Mouse (Mus musculus): ENCODE measurements around the gene Ptpre.

DNA sequence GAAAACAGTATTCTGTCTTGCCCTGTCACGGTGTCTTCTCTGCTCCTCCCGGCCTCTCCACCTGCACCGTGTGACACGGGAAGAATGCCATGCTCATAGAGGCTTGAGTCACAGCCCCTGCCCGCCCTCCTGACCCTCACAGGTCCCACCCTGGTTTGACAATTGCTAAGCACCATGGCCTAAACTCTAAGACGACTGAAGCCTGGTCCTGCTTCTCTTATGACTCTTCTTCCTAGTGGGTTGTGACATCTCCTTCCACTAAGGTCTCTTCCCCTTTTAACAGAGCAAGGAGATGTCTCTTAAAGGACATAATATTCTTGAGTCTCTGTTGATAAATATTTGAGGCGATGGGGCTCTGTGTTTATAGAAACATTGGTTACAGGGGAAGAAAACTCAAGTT lies 91.1 kb downstream of the Ptpre start:
- no peak for TF ChIP-seq POLR2A (IDR thresholded peaks at IDR 0.05; ENCODE audit: insufficient read depth, low read depth, low read length)
- TF ChIP-seq CTCF (IDR thresholded peaks at IDR 0.05; ENCODE audit: insufficient read depth, low read depth, low read length), result no peak

All from olfactory bulb, adult 2 months (tissue).